Mouse (Mus musculus): ENCODE measurements around the gene Hic1. TPM values are rescaled to one million over a fixed set of nuclear protein-coding genes. Genes with fewer than 3 reads are reported as not detected.

Gene Hic1
- polyA plus RNA-seq, 1 experiment from 2014 or later = 26.9 TPM

DNA sequence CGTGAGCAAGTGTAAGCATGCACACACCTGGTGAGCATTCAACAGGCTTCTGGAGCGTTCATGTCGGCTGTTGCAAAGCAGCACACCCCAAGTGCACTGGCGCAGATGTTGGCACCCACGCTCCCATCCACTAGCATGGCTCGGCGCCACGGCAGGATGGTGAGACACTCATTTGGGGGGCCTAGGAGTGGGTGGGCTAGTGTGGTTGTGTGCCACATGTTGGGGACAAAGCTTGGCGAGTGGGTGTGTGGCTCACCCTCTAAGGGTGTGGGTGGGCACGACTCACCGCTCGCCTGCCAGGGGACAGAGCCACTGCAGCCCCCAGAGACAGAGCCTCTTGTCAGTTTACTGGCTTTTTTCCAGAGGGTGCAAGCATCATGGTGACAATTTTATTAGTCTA lies 31.6 kb upstream of the Hic1 start:
- Histone ChIP-seq H3K4me3 (replicated peaks; ENCODE audit: low read depth, low read length) (no peak overlapping the region), H3K36me3 (ENCODE audit: insufficient read depth, low read length) (no peaks in the 10 kb centered on the region), H3K4me2 (ENCODE audit: low read length) (no peak overlapping the region), H3K27ac (no peak overlapping the region), H3K27me3 (ENCODE audit: insufficient read depth, low read length) (0 out of 2 replicates have a peak, but pooled peaks cover 5% of the 10 kb centered on the region), H3K9ac (ENCODE audit: low read depth, low read length) (no peak overlapping the region), H3K4me1 (replicated peaks; ENCODE audit: insufficient read depth, low read length) (no peaks in the 10 kb centered on the region; the same call in 1 of the 2 replicates), H3K9me3 (replicated peaks; ENCODE audit: low read length) (no peaks in the 10 kb centered on the region)
- DNase-seq (ENCODE audit: low spot score) (no peak), ATAC-seq (replicated peaks; ENCODE audit: low FRiP score, low read depth) (no peak)
- 79% methylated on average over 12 of the region's 12 CpGs for WGBS
- TF ChIP-seq CTCF (IDR thresholded peaks at IDR 0.05; ENCODE audit: low read depth) = no peak

DNA sequence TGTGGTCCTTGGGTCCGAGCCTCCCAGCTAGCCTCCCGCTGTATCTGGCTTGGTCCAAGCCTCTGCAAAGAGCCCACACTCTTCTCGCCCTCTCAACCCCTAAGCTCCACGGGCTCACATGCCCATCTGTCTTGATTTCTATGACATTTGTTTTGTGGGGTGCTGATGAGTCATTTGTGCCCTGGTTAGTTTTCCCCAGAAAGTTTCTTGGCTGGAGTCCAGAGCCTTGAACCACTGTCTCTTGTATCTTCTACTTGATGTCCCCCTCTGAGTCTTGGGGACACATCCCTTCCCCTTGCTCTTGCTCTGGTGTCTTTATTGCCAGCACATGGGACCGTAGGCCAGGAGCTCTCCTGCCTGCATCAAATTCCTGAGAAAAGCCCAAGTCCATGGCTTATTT lies 30.6 kb upstream of the Hic1 start:
- no peak overlapping the region for H3K4me2 ChIP-seq (ENCODE audit: low read length)
- H3K9me3 ChIP-seq (replicated peaks; ENCODE audit: low read length) = no peaks in the 10 kb centered on the region
- H3K27ac ChIP-seq = no peak overlapping the region
- no peak for DNase-seq (ENCODE audit: low spot score)
- no peak overlapping the region for H3K4me3 ChIP-seq (replicated peaks; ENCODE audit: low read depth, low read length)
- no peak overlapping the region for H3K9ac ChIP-seq (ENCODE audit: low read depth, low read length)
- ATAC-seq (replicated peaks; ENCODE audit: low FRiP score, low read depth) = no peak
- no peaks in the 10 kb centered on the region for H3K36me3 ChIP-seq (ENCODE audit: insufficient read depth, low read length)
- 77% methylated on average over 5 of the region's 5 CpGs for WGBS
- H3K4me1 ChIP-seq (replicated peaks; ENCODE audit: insufficient read depth, low read length) = peaks cover 3% of the 10 kb centered on the region; the same call in 1 of the 2 replicates
- TF ChIP-seq CTCF (IDR thresholded peaks at IDR 0.05; ENCODE audit: low read depth) = no peak
- H3K27me3 ChIP-seq (ENCODE audit: insufficient read depth, low read length) = peaks cover 13% of the 10 kb centered on the region

DNA sequence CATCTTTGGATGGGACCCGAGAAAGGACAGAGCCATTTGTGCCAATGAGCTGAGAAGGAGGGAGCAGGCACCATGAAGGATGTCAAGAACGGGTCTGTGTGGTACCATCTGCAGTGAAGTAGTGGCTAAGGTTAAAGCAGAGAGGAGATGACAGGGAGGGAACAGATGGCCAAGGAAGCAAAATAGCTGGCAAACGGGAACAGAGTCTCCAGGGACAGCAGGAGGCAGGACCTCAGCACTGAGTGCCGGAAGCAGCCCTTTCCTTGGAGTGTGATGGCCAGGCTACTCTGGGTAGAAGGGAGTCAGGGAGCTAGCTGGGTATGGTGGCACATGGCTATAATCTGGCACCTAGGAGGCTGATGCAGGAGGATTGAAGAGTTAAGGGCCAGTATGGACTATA lies 29.5 kb upstream of the Hic1 start:
- Histone ChIP-seq H3K4me1 (replicated peaks; ENCODE audit: insufficient read depth, low read length) (peaks cover 14% of the 10 kb centered on the region; the same call in 1 of the 2 replicates), H3K36me3 (ENCODE audit: insufficient read depth, low read length) (no peaks in the 10 kb centered on the region), H3K27ac (no peak overlapping the region), H3K9ac (ENCODE audit: low read depth, low read length) (no peak overlapping the region), H3K27me3 (ENCODE audit: insufficient read depth, low read length) (peaks cover 23% of the 10 kb centered on the region), H3K4me3 (replicated peaks; ENCODE audit: low read depth, low read length) (no peak overlapping the region), H3K9me3 (replicated peaks; ENCODE audit: low read length) (no peaks in the 10 kb centered on the region), H3K4me2 (ENCODE audit: low read length) (no peak overlapping the region)
- ATAC-seq (replicated peaks; ENCODE audit: low FRiP score, low read depth) (no peak), DNase-seq (ENCODE audit: low spot score) (no peak)
- 64% methylated on average over 4 of the region's 4 CpGs for WGBS
- no peak for TF ChIP-seq CTCF (IDR thresholded peaks at IDR 0.05; ENCODE audit: low read depth)

DNA sequence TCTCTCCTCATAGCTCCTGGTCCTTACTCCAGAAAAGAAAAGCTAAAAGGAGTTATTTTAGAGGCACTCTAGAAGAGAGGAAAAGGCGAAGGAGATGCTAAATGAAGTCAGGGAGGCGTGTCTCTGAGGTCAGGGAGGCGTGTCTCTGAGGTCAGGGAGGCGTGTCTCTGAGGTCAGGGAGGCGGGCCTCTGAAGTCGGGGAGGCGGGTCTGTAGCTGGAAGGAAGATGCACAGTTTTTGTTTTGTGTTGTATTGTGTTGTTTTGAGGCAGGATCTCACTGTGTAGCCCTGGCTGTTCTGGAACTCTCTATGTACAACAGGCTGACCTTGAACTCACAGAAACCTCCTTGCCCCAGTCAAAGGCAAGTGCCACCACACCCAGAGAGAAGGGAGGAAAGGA lies 28.6 kb upstream of the Hic1 start:
- TF ChIP-seq CTCF (IDR thresholded peaks at IDR 0.05; ENCODE audit: low read depth) = no peak
- WGBS = 49% methylated on average over 7 of the region's 7 CpGs
- DNase-seq (ENCODE audit: low spot score) = no peak
- ATAC-seq (replicated peaks; ENCODE audit: low FRiP score, low read depth) = no peak
- no peaks in the 10 kb centered on the region for H3K9me3 ChIP-seq (replicated peaks; ENCODE audit: low read length)
- H3K27ac ChIP-seq = no peak overlapping the region
- H3K4me3 ChIP-seq (replicated peaks; ENCODE audit: low read depth, low read length) = no peak overlapping the region
- no peak overlapping the region for H3K4me2 ChIP-seq (ENCODE audit: low read length)
- H3K9ac ChIP-seq (ENCODE audit: low read depth, low read length) = no peak overlapping the region
- peaks cover 24% of the 10 kb centered on the region for H3K27me3 ChIP-seq (ENCODE audit: insufficient read depth, low read length)
- peaks cover 16% of the 10 kb centered on the region; the same call in 1 of the 2 replicates for H3K4me1 ChIP-seq (replicated peaks; ENCODE audit: insufficient read depth, low read length)
- no peaks in the 10 kb centered on the region for H3K36me3 ChIP-seq (ENCODE audit: insufficient read depth, low read length)

DNA sequence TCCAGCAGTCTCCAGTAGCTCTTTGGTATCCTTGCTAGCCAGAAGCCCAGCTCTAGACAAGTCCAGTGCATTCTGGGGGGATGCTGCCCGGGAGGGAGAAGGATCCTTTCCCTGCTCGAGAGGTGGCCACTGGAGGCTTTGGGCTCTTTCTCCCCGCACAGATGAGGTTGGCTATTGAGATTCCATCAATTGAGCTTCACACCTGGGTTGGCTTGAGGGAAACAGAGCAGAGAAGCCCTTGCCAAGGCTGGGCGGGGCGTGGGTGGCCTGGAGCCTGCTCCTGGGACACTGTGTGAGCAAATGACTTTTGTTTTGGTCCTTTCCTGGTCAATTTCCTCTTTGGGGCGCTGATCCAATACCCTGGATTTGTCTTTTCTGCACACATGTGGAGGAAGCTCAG lies 26.8 kb upstream of the Hic1 start:
- H3K27ac ChIP-seq = no peak overlapping the region
- no peak overlapping the region for H3K4me2 ChIP-seq (ENCODE audit: low read length)
- no peak overlapping the region for H3K4me3 ChIP-seq (replicated peaks; ENCODE audit: low read depth, low read length)
- no peak overlapping the region for H3K9ac ChIP-seq (ENCODE audit: low read depth, low read length)
- H3K4me1 ChIP-seq (replicated peaks; ENCODE audit: insufficient read depth, low read length) = peaks cover 16% of the 10 kb centered on the region; the same call in 1 of the 2 replicates
- no peaks in the 10 kb centered on the region for H3K36me3 ChIP-seq (ENCODE audit: insufficient read depth, low read length)
- DNase-seq (ENCODE audit: low spot score) = no peak
- no peak for TF ChIP-seq CTCF (IDR thresholded peaks at IDR 0.05; ENCODE audit: low read depth)
- no peak for ATAC-seq (replicated peaks; ENCODE audit: low FRiP score, low read depth)
- H3K9me3 ChIP-seq (replicated peaks; ENCODE audit: low read length) = no peaks in the 10 kb centered on the region
- H3K27me3 ChIP-seq (ENCODE audit: insufficient read depth, low read length) = peaks cover 24% of the 10 kb centered on the region
- 58% methylated on average over 6 of the region's 6 CpGs for WGBS

DNA sequence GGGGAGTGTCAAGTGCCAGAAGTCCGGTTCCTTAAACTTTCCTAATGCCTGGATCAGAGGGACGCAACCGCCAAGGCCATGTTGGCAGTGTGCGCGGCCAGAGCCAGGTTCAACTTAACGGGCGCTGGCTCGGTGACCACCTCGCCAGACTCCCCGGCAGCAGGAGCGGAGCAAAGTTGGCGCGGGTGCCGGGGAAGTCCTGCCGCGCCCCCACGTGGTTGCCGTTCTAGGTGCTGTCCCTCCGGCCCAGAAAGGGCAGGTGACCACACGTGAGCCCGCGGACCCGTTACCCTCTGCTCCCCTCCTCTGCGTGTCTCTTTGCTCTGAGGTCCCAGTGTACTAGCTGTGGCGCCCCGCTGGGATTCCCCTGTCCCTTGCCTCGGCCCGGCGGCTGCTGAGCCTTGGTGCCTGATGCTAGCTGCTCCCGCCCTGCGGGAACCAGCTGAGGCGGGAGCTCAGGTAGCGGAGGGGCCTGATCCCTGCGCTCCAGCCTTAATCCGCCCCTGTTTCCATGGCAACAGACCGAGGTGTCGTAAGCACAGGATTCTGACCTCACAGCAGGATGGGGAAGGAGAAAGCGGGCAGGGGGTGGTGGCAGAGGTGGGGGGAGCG lies 25.6 kb upstream of the Hic1 start:
- peak; percentile 40 for TF ChIP-seq CTCF (IDR thresholded peaks at IDR 0.05; ENCODE audit: low read depth)
- Histone ChIP-seq H3K4me3 (replicated peaks; ENCODE audit: low read depth, low read length) (peak overlapping the region; percentile 55), H3K27me3 (ENCODE audit: insufficient read depth, low read length) (peaks cover 24% of the 10 kb centered on the region), H3K27ac (no peak overlapping the region), H3K36me3 (ENCODE audit: insufficient read depth, low read length) (no peaks in the 10 kb centered on the region), H3K4me1 (replicated peaks; ENCODE audit: insufficient read depth, low read length) (peaks cover 16% of the 10 kb centered on the region; the same call in 1 of the 2 replicates), H3K9me3 (replicated peaks; ENCODE audit: low read length) (no peaks in the 10 kb centered on the region), H3K9ac (ENCODE audit: low read depth, low read length) (0 out of 2 replicates have a peak overlapping the region, but pooled peaks have one; percentile 50), H3K4me2 (ENCODE audit: low read length) (peak overlapping the region; percentile 92)
- DNase-seq (ENCODE audit: low spot score) (peak; percentile 44), ATAC-seq (replicated peaks; ENCODE audit: low FRiP score, low read depth) (peak; percentile 22; the same call in 1 of the 2 replicates)
- WGBS = 2% methylated on average over 39 of the region's 39 CpGs
